Mouse (Mus musculus) cerebellum, adult (tissue): ENCODE measurements at regions not wholly inside any gene's neighbourhood (a gene's known extent, or its start where the extent isn't known, plus 50 kb on each side); places are given as distances from the start of the nearest gene placed in this dataset.

Experiments used
- ATAC-seq: cut with Nextera tagmentation; 2 replicates; pipeline ENCODE4 v1.9.2; 2017; ENCODE audit warnings: mild to moderate bottlenecking, moderate library complexity, mixed read lengths; ENCODE audit not compliant: insufficient number of reproducible peaks, low FRiP score, low TSS enrichment

DNA sequence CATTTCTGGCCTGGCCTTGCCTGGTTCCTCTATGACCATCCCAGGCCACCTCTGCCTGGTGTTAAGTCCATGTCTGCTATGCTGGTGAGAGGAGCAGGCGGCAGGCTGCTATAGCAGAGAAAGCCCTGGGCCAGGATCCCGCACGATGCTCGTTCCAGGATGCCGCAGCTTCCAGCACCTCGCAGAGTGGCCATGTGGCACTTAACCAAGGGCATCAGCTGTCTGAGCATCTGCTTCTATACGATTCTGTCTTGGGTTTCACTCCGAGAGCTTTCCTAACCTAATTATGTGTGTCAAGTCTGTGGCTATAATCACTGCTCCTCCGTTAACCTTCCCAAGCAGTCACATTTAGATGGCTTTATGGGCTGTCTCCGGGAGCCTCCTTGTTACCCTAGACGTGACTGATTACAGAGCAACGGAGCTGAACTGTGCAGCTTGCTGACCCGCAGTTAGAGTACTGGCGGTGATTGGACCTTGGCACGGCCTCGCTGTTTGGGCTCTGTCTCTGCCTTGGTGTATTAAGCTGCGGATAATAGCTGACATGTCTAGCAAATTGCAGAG lies 64.4 kb downstream of the Ackr3 start:
- ATAC-seq: peak; percentile 39; the same call in 1 of the 2 replicates

DNA sequence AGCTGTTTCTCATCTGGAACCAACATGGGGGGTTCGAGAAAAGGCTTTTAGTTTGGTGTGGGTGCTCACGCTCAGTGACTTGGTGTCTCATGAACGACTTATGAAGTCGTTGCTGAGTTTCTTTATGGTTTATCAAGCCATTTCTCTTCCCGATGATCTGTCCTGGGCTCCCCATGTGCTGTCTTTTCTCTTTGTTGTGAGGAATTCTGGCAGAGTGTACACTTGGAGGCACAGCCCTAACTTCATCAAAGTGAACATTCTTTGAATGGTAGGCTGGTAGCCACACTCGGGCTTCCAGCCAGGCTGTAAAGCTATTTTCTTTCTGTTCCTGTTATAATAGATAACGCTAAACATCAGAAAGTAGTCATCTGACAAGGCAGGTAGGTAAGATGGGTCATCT lies 65.2 kb downstream of the Ackr3 start:
- no peak for ATAC-seq

DNA sequence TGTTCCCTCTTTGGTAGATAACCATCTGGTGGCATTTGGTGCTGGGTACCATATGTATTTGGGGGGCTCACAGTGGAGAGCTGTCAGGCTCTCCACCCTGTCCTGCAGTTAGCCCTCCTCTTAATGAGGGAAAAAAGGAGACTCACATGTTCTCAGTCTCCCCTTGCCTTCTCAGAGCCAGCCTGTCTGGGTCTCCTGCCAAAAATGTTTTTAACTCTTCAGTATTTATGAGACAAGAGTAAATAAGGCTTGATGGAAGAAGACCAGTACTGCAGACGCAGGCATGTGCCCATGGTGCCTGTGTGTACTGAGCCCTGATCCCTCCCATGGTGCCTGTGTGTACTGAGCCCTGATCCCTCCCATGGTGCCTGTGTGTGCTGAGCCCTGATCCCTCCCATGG lies 66.1 kb downstream of the Ackr3 start:
- no peak for ATAC-seq

DNA sequence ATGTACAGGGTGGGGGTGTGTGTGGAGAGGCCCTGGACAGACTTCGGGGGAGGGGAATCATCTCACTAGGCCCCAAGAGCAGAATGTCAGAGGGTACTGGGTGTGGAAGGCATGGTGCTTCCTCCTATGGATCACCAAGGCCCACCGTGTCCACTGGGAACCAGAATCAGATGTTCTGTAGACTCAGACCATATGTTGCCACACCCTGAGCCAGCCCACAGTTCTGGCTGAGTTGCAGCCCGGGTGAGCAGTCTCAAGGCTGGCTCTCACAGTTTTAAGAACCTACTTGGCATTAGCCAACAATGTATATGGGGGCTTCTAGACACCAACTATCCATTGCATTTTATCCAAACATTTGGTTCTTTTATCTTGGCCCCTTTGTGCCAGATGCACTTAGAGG lies 67.5 kb downstream of the Ackr3 start:
- no peak for ATAC-seq

DNA sequence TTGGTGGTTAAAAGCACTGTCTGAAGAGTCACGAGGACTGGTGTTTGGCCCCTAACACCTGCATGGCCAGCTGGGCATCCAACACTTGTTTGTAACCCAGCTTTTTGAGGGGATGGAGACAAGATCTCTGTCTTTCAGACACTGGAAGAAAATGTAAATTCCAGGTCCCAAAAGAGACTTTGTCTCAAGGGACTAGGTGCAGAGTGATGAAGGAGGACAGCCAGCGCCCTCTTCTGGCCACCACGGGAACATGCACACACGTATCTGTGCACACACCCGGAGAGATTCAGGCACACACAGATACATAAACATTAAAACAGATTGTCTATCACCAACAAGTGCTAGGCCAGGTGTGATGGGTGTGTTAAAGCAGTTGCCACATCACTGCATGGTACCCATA lies 68.6 kb downstream of the Ackr3 start:
- no peak for ATAC-seq

DNA sequence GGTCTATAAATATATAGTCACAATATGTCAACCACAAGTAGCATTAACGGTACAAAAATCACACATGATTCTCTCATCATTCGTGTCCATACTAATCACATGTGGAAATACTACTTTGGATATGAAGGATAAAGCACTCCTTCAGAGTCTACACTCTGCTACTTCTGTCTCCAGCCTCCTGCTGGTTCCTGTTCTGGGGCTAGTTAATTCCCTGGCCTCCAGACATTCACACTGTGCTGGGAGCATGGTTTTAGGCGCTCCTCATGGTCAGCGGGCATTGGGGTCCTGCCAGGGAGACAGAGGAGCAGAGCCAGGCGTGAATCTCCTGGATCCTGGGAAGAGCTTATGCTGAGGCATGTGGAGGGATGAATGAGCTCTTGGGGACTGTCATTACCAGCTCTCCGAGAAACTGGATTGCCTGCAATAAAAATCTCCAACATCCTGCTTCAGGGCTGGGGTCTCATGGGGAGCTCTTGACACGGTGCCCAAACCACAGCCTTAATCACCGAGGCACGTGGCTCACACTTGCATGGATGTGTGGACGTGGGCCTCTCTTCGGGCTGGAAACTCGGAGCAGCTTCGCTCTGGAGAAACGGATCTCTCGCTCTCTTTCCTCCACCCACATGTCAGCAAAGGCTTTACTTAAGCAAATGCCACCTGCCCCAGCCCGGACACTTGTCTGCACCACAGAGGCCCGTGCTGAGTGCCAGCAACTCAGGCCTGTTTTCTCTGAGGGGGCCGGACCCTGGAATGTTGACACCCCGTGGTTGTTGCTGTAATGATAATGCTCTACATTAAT lies 69.2 kb downstream of the Ackr3 start:
- ATAC-seq: no peak

DNA sequence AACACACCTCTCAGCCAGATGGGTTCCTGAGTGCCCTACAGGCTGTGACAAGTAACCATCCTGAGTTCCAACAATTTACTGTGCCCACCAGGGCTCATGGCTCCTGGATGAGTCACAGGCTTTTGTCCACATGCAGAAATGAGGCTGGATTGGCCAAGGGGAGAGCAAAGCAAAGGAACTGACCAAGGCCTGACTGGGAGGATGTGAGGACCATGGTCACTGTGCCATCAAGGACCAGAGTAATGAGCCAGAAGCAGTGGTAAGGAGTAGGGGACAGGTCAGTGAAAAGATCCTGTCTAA lies 69.8 kb downstream of the Ackr3 start:
- ATAC-seq: no peak

DNA sequence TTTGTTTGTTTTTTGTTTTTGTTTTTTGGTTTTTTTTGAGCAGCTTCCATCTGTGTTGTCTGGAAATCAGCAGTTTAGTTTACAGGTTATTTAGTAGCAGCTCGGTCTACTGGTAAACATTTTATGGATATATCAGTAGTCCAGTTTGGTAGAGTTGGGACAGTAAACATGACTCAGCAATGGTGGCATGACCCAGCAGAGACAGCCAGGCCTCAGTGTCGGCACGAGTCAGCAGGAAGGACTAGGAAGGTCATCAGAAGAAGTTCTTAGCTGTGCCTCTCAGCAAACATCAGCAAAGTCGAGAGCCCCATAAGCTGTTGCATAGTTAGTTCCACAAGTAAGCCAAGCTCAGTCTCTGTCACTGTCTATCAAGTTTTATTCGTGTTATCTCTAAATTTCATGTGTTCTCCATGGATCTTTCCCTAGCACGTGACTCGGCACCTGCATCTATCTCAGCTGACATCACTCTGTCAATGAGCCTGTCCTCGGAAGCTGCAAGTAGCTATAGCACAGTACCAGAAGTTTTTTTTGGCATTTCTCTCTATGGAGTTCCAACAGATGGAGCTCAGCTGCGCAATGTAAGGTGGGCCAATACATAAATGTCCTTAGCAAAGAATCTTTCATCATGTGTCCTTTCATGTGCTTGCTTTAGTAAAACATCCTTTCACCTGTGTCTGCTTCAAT lies 71.3 kb downstream of the Ackr3 start:
- no peak for ATAC-seq

DNA sequence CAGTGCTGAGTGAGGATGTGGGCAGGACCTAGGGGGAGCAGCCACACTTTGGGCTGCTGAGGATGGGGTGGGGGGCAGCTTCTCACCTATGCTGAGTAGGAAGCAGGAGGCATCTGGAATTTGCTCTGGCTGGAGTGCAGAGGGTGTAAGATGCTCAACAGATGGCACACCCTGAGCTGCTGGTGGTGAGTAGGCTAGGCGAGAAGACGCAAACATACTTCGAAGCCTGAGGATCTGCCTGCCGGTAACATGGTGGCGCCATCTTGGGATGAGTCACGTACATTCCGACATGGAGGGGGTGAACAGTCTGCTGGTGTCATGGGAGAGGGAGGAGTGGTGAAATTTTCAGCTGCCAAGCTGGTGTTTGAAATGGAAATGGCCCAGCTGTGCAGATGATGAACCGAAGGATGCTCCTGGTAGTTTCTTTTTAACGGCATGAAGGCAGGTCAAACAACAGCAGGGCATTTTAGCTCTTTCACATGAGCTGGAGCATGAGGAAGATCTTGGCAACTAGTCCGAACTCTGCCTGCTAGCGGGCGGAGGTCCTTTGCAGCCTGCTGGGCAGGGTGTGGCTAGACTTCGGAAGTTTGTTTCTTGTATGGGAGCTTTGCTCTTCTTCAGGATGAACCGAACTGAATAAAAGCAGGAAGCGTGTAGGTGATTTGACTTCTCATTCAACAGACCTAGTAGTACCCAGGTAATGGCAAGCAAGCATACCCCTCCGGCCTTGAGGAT lies 72.2 kb downstream of the Ackr3 start:
- no peak for ATAC-seq

DNA sequence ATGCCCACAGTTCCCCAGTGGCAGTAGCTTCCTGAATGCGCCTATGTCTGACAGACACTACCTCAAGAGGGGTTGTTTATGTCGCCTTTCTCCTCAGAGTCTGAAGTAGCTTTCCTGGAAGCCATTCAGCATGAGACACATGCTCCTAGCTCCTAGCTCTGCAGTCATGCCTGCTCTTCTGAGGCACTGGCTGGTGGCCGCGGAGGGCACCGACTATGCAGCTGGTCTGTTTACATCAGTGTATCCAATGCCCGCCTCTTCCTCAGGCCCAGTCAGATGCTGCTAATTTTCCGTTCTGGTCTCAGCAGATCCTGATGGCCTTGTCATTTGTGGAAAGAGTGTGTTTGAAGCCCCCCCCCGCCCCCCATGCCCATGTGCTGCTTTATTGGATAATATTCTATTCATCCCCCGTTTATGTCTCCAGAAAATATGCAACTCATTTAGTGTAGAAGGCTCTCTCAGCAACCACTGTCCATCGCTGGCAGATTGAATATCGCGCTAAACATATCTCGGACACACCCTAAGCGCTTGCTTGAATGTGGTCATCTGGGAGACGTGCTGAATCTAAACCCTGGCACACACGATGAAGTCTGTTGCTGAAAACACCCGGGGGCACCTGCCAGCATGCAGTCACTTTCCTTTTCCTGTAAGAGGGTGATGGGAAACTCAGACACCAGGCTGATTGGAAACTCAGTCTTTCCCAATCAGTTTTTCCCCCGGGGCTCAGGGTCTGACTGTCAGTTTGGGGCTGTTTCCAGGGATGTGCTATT lies 73.9 kb downstream of the Ackr3 start:
- no peak for ATAC-seq

DNA sequence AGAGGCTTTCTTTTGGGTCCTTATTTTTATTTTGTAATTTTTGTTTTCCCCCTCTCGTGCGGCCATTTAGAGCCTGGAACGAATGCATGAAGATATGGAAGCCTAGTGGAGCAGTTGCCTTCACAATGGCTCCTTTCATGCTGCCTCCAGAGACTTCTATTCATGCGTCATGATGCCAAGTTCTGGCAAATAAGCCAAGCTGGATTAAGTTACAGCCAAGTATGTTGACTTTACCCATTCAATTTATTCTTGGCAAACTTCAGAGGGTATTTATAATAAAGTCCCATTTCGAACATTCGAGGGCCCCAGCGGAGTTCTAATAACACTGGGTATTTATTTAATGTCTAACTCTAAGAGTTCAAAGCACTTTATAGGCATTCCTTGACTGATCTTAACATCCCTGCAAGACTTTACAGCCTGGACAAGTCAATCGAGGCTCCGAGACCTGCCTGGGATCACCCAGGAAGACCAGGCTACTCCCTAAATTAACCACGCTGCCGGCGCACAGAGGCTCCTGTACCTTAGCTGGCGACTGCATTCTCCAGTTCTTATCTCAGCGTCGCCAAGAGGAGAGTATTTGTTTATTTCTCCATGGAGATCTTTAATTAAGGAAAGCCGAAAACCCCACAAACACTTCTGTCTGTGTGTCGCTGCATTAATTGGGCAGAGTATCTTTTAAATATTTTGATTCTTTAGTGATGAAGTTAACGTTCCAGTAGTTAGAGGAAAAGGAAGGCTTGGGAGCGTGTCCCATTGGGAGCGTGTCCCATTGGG lies 75.5 kb downstream of the Ackr3 start:
- ATAC-seq: no peak

DNA sequence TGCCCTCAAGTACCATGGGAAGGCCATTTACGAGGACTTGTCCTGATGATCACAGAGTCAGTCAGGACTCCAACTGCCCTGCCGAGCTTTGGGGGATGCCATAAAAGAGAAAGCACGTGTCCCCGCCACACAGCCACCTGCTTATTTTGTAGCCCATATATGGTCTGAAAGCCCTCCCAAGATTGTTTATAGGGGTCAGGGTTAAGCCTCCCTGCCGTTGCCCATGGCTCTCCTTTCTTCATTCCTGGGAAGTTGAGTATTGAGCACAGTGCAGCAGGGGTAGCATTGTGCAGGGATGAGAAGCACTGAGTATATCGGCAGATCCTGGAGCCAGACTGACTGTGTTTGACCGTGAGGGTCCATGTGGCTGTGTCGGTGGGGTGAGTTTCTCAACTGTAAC lies 76.4 kb downstream of the Ackr3 start:
- ATAC-seq: no peak

DNA sequence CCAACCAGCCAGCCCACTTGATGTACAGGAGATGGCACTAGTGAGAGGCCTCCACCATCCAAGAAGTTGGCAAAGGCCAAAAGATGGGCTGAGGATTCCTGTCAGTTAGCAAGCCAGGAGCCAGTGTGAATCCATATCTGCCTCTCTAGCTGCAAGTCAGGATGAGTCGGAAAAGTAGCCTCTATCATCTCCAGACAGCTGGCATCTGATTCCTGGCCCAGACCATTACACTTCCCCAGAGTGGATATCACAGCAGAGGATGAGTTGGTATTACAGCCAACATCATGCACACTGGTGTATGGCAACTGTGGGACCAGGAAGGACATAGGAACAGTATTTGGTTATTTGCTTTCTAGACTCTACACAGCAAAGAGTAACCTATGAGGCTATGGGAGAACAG lies 77.5 kb downstream of the Ackr3 start:
- no peak for ATAC-seq

DNA sequence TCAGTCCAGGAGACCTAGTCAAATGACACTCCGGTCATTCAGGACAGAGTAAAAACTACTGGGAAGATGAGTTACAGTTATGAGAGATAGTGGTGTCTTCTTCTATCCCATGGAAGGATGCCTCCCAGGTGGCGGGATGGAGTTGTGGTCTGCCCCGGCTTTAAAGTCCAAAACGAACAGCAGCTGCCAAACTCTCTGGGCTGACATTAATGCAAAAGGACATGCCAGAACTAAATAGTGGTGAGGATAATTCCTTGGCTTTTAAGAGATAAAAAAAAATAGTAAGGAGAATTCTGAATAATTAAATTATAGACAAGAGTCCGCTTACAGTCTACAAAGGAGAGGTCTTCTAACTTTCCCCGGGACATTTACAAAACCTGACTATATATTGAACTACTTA lies 78.2 kb downstream of the Ackr3 start:
- ATAC-seq: no peak

DNA sequence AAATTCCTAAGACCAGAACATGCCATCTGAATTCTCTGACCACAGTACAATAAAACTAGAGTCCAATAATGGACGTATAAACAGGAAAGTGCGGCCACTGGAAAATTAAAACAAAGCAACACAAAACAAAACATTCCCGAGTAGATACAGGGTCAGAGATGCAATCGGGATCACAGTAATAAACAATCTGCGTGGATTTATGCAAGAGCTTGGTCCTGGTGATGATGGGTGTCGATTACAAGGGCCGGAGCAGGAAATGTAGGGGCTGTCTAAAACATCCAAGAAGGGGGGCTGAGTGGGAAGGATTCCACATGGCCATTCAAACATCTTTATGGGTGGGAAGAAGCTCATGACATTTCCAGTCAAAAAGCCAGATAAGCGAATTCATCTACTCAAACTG lies 78.6 kb downstream of the Ackr3 start:
- ATAC-seq: no peak

DNA sequence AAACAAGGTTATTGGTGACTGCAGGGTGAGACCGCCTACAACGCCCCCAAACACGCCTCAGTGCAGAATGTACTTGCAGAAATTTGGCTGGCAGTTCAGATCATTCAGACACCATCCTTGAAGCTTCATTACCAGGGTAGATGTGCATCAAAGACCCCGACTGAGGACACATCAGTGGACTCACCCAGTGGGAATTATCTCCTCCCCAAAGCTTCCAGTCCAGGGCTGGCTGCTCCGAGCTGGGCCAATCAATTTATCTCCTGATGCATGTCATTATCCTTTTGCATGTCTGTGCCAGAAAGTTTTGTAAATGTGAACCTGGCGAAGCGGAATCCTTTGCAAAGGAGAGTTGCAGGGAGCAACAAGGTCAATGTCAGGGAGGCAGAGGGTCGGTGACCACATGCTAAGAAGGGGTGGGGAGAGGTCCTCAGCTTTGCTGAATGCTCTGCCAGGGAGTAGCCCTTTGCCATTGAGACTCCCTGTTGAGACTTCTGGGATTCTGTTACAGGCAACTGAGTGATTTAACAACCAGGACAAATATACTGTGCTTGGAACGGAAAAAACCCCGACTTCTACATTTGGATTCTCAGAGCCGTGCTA lies 79.5 kb downstream of the Ackr3 start:
- ATAC-seq: no peak

DNA sequence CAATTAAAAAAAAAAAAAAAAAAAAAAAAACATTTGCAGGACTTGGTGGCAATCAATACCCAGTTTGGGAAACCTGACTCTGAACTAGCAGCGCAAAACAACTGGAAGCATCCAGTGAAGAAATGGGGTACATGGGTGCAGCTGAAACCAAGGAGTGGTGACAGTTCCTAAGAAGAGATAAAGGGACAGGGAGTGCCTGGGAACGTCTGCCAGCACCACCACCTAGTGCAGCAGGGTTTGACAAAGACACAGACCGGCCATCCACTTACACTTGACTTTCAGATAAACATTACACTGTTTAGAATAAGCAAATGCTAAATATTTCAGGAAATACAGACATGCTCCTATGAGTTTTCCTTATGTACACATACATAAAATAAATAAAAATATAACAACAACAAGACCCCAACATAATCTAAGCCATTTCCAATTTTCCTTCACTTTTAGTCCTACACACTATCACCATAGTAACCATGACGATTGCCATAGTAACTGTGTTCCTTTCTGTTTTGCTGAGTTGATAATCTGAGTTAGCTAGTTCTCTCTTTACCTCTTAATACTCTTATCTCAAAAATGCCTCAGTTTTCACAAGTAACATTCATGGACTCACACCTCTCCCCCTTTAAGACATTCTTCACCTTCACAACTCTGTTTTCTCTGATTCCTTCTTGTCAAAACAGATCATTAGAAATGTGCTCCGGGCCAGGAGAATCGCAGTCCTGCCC lies 80.3 kb downstream of the Ackr3 start:
- ATAC-seq: no peak

DNA sequence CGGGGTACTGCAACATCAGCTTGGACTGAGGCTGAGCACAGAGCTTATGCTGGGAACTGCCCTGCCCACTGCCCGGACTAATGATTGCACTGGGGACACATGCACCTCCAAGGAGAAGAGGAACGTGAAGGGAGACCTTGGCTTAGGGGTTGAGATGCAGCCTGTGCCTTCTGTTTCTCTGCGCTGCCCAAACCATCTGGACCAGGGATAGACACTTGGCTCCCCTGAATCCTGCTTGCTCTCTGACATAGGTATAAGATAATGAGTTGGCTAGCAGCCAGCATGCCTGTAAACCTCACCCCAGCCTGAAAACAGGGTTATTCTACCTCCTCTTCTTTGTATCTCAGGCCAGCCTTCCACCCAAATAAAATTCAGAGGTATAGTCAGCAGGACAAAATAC lies 81.5 kb downstream of the Ackr3 start:
- peak; percentile 62; the same call in 1 of the 2 replicates for ATAC-seq

DNA sequence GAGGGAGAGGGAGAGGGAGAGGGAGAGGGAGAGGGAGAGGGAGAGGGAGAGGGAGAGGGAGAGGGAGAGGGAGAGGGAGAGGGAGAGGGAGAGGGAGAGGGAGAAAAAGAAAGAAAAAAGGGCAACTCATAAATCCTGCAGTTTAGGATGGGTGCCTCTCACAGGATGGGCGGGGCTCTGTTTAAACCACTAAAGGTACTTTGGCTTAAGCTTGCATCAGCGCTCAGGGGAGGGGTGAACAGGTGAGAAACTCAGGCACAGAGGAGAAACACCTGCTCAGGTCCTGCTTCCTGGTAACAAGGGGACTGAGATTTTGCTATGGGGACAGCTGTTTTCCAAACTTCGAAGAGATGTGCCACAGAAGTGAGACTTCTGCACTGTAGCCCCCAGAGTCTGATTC lies 83.5 kb downstream of the Ackr3 start:
- no peak for ATAC-seq
